Mouse (Mus musculus) layer of hippocampus, adult 9-11 months (tissue): ENCODE results near the gene Pnlip.

Source experiments
- DNase-seq: peaks from one replicate; pipeline ENCODE4 v3.0.0; 2022

The Pnlip gene

DNA sequence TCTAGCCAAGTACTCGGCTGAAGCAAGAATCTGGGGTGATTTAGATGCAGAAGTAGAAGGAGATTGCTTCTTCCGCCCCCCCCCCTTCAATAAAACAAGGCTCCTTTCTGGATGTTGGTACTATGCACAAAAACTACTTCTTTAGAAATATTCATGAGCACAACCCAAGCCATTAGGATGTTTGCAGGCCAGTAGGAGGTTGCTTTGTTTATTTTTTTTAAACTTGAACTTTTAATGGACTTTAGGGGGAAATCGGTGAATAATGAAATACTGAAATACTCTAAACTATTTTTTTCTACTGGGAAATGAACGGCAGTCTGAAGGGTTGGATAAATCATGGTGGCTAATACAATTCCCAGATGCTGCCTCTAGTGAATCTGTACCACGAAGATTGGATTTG, at the start of gene Pnlip:
Gene Pnlip (plus strand): TSS at position 301 of the 400 bp plus-strand sequence.
- no peak for DNase-seq

- DNase-seq: no peak
Observed at GRCm38 (mm10) chr19:58609716-58610115, 42.6 kb upstream of the Pnlip start.

DNA sequence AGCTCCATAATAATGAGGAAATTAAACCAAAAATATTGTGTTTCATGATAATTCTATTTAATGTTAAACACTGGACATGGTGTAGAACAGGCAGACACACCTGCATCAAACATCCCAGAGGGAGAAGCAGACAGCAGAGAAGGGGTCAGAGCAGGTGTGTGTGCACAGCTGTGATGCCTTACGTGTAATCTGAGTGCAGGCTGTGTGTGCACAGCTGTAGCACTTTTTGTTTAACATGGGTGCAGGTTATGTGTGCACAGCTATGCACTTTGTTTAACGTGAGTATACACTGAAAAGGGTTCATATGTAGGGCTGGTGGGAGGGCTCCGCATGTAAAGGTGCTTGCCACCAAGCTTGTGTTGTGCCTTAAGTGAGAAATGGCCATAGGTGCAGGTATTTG, 39.6 kb upstream of the Pnlip start:
- no peak for DNase-seq

GRCm38 (mm10) chr19:58616606-58617005, 35.7 kb upstream of the Pnlip start:
- DNase-seq: no peak

GRCm38 (mm10) chr19:58620661-58621060, 31.6 kb upstream of the Pnlip start:
- no peak for DNase-seq

GRCm38 (mm10) chr19:58621646-58622045, 30.7 kb upstream of the Pnlip start:
- DNase-seq: peak; percentile 64

DNA sequence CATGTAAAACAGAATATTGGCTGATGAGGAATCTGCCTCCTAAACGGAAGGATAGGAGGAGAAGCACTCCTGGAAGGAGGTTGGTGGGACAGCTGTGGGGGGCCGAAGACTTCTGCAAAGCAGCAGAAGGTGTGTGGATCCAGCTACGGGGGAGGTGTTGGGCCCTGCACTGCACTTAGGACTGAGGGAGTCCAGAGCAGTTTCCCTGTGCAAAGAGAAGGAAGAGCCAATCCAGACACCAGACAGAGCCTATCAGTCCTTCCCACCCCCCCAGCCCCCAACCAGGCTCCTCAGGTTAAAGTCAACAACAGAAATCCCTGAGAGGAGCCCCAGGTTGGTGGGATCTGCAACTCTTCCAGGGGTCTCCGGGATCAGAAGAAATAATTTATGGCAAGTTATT, 27.5 kb upstream of the Pnlip start:
- DNase-seq: no peak

DNA sequence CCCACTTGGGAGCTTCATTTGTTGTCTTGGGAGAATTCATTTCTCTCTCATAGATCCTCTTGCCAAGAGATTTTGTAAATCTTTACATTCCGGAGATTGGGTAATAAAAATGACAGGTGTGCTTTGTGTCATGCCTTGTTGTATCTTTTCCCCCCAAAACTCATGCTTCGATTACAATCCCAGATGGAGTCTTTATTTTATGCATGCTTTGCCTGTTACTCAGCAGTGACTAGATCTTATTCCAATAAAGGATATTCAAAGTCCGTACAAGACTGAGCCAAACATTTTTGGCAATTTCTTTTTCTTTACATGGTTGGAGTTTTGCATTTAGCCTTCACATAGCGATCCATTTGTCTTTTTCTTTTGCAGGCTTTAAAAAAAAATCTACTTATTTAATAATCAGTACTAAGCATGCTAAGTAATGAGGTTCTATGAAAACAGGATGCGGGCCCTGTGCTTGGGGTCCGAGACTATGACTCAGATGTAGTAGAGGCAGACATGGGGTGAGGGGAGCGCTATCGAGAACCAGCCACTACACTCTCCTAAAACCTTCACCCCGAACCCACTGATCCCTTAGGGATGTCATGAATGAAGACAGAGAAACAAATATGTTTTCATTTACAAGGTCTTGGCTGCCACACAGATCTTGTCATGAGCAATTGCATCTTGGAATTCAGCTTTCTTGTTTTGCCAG, 26.9 kb upstream of the Pnlip start:
- no peak for DNase-seq

DNA sequence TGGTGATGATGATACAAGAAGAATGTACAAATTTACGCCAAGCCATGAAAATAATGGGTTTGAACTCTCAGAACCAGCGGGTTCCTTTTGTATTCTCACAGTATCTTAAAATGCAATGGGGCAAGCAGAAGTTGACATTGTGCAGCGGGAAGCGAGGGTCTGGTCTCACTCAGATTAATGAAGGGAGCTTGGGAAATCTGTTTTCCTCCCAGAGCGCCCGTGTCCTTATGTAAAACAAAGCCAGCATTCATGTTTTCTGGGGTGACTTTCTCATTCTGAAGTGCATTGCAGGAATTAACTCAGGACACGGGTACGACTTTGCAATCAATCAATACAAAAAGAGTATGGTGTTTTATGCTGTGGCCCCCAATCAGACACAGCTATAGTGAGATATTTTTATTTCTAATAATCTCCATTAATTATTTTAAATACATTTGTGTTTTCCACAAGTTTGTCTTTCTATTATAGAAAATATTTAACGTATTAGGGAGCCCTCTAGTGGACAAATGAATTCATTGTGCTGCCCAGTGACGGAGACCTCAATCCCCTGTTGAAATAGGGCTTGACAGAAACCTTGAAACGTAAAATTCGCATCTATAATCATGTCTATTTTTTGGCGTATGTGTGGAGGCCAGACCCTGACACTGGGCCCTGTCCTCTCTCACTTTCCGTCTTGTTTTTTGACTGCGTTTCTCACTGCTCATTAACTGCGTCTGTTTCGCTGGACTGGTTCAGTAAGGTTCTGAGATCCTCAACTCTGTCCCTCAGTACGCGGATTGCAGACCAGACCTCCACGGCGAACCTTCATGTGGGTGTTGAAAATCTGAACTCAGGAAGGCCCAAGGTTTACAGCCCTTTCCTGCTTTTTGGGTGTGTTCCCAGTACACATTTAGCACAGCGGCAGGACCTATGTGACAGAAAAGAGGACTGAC, 24.6 kb upstream of the Pnlip start:
- no peak for DNase-seq

DNA sequence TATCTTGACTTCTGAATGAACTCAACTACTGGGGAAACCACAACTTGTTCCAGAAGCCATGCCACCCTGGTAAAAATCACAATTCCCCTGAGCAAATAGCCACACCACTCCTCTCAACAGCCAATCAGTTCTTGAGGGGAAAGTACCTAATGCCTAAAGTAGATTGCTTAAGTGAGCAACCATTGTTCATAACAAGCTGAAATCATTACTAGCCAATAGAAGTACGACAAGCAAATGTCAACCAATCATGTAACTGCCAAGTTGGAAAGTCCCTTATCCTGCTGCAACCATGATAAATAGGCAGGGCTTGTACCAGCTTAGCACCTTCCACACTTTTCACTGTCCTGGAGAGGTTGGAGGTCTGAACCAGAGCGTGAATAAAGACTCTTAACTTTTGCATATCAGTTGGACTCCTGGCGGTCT, 22.9 kb upstream of the Pnlip start:
- DNase-seq: no peak

- no peak for DNase-seq
Observed at GRCm38 (mm10) chr19:58650036-58650435, 2.3 kb upstream of the Pnlip start.

DNA sequence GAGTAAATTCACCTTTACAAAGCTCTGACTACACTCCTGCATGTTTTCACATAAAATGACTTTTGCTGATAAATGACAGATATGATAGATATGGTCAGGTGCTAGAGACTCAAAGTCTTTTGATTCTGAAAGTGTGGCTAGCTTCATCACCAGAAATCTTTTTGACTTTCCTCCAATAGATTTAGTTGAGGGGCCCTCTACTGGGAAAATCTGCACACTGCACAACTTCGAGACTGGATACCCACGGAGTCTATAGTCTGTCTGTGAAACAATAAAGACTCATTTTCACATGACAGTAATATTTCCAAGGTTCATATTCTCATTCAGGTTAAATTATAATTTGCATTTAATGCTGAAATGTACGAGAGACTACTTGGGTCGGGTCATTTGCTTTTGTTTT, 9.8 kb downstream of the Pnlip start:
- DNase-seq: no peak

DNA sequence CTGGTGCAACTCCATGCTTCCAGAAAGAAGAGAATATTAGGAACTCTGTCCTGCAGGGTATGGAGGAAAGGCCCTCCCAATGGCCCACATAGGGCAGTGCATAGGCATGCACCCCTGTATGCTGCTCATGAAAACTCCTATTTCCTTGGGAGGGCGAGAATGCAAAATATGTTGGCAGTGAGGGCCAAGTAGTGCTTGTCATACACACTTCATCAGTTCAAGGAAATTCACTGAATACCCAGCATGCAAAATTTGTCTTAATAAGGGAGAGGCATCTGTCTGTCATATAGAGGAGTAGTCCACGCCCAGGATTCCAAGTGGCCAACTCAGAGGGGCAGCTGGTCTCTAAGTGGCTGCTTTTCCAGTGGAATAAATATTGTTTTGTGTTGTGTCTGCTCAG, 11.0 kb downstream of the Pnlip start:
- no peak for DNase-seq

GRCm38 (mm10) chr19:58664901-58665300, 12.6 kb downstream of the Pnlip start:
- no peak for DNase-seq

- DNase-seq: no peak
Observed at GRCm38 (mm10) chr19:58674644-58675043, 22.3 kb downstream of the Pnlip start.

DNA sequence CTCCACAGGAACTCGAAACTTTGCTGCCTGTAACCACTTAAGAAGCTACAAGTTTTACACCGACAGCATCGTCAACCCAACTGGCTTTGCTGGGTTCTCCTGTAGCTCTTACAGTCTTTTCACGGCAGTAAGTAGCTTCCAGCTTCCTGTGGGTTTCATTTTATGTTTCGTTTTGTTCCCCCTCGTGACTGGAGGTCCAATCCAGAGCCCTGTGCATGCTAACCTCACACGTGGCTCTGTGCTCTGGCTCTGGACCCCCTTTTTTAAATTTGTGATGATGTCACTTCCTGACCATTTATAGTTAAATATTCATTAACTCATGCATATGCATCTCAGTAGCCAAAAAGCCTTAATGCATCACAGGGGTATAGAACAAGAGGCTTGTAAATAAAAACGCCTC, 24.8 kb downstream of the Pnlip start:
- no peak for DNase-seq

DNA sequence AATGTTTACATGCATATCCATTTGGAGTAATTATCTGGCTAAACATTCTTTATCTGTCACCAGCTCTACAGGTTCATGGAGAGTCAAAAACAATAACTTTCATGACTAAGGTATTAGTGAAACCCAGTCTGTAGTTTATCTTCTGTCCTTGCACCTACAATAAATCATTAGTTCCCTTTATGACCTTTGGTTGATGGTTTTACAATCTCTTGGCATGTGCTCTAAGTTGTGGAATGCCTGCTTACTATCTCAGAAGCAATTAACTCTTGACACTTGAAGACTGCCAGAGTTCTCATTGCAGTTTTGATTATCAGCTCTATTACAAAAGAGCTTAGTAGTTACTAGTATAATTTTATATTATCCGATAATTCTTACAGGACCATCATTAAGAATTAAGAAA, 36.6 kb downstream of the Pnlip start:
- no peak for DNase-seq

GRCm38 (mm10) chr19:58695314-58695713, 43.0 kb downstream of the Pnlip start:
- no peak for DNase-seq

DNA sequence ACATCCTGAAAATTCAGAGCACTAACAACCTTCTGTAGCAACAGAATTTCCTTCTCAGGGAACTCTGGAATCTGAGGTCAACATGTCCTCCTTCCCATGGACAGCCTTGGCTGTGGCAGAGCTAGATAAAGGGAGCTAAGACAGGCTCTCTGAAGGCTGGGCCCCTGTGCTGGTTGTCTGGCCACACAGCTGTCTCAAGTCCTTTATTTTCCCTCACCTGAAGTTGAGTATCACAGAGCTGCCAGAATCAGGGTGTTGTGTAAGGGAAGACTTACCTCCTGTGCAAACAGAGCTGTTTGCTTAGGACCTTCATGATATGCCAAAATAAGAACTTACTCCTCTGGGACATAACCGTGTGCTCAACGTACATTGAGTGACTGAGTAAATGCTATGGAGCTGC, 43.9 kb downstream of the Pnlip start:
- DNase-seq: no peak

GRCm38 (mm10) chr19:58704556-58704955, 52.3 kb downstream of the Pnlip start:
- no peak for DNase-seq

- no peak for DNase-seq
Observed at GRCm38 (mm10) chr19:58708611-58709010, 56.3 kb downstream of the Pnlip start.

DNA sequence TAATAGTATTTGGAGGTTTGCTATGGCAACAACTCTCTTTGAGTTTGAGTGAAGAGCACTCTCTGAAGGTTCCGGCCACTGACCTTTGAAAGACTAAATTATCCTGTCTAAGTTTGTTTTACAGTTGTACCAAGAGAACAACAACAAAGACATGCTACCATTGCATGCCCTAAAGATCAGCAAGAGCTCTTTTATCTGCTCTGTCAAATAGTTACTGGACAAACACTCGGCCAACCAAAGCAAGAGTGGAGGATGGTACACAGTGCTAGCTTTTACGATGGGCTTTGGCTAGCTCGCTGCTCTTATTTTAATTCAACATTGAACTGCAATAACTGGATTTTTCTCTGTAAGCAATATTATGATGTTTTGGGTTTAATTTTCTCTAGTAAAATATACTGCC, 65.6 kb downstream of the Pnlip start:
- no peak for DNase-seq

DNA sequence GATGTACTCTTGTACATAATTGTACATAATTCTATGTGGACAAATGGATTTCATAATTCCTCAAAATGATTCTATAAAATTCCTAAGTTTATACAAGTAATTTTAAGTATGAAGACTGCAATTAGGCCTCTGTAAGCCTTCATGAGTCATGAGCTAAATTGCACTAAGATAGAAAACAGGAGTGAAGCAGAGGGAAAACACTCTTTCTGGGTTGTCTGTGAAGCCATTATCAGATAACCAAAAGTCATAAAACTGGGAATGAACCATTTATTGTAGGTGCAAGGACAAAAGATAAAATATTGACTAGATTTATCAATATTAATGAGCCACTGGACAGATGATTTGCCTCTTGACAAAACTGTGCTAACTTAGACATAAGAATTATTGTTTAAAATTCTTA, 68.1 kb downstream of the Pnlip start:
- no peak for DNase-seq

GRCm38 (mm10) chr19:58726551-58726950, 74.3 kb downstream of the Pnlip start:
- DNase-seq: no peak
